Mouse (Mus musculus): ENCODE measurements around the gene Ciz1.

DNA sequence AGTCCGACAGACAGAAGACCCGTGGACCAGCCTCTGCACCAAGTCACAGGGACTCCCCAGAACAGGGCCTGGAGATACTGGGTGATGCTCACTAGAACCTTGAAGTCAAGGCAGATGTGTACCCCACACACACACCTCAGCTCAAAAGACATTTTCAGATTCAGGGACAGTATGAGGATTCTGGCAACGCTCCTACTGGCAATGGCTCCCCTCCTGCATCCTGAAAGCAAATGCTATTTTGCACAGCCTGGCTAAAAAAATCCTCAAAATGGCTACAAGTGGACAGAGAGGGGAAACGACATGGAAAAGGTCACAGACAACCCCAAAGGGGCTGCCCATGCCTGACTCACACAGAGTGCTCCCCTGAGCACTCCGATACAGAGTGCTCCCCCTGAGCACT lies 20.0 kb upstream of the Ciz1 start:
- TF ChIP-seq POLR2A (IDR thresholded peaks at IDR 0.05; ENCODE audit: insufficient read depth, low read length) (no peak), CTCF (IDR thresholded peaks at IDR 0.05; ENCODE audit: low read depth, low read length) (no peak), EP300 (IDR thresholded peaks at IDR 0.05; ENCODE audit: insufficient read depth, low read depth, low read length) (no peak)
